Mouse (Mus musculus): ENCODE data around the gene Gpr3. TPM values are rescaled to one million over a fixed set of nuclear protein-coding genes. Genes with fewer than 3 reads are reported as not detected.

The Gpr3 gene
- polyA plus RNA-seq, 1 experiment from 2014 or later, result 2.5 TPM

- no peak overlapping the region for H3K4me3 ChIP-seq (ENCODE audit: low read depth, low read length)
- H3K36me3 ChIP-seq (ENCODE audit: control insufficient read depth, insufficient read depth, low read length), result peaks cover 10% of the 10 kb centered on the region
- WGBS, result 8% methylated on average over 5 of the region's 5 CpGs
- H3K27ac ChIP-seq (ENCODE audit: low read depth, low read length), result peak overlapping the region; percentile 81
- H3K27me3 ChIP-seq (ENCODE audit: control insufficient read depth, insufficient read depth, low read length), result no peaks in the 10 kb centered on the region
- no peaks in the 10 kb centered on the region for H3K9me3 ChIP-seq (ENCODE audit: control insufficient read depth, low read length)
- ATAC-seq (ENCODE audit: low read depth), result peak; percentile 28; the same call in 1 of the 2 replicates
- H3K4me1 ChIP-seq (ENCODE audit: control insufficient read depth, insufficient read depth, low read length), result peaks cover 42% of the 10 kb centered on the region
- peak overlapping the region; percentile 7; the same call in 1 of the 2 replicates for H3K9ac ChIP-seq (replicated peaks; ENCODE audit: low read depth, low read length)
- H3K4me2 ChIP-seq (ENCODE audit: low read depth, low read length), result no peak overlapping the region
Measured at GRCm38 (mm10) chr4:133197355-133197754, 15.0 kb downstream of the Gpr3 start.

- no peaks in the 10 kb centered on the region for H3K9me3 ChIP-seq (ENCODE audit: control insufficient read depth, low read length)
- H3K27me3 ChIP-seq (ENCODE audit: control insufficient read depth, insufficient read depth, low read length), result no peaks in the 10 kb centered on the region
- peak overlapping the region; percentile 42; the same call in 1 of the 2 replicates for H3K9ac ChIP-seq (replicated peaks; ENCODE audit: low read depth, low read length)
- no peak overlapping the region for H3K4me3 ChIP-seq (ENCODE audit: low read depth, low read length)
- ATAC-seq (ENCODE audit: low read depth), result peak; percentile 25; the same call in 1 of the 2 replicates
- H3K27ac ChIP-seq (ENCODE audit: low read depth, low read length), result peak overlapping the region; percentile 81
- 7% methylated on average over 7 of the region's 7 CpGs for WGBS
- peaks cover 42% of the 10 kb centered on the region for H3K4me1 ChIP-seq (ENCODE audit: control insufficient read depth, insufficient read depth, low read length)
- no peak overlapping the region for H3K4me2 ChIP-seq (ENCODE audit: low read depth, low read length)
- H3K36me3 ChIP-seq (ENCODE audit: control insufficient read depth, insufficient read depth, low read length), result peaks cover 11% of the 10 kb centered on the region
Measured at GRCm38 (mm10) chr4:133196852-133197251, 15.5 kb downstream of the Gpr3 start.

GRCm38 (mm10) chr4:133196136-133196535 lies 16.2 kb downstream of the Gpr3 start:
- Histone ChIP-seq H3K4me2 (ENCODE audit: low read depth, low read length) (no peak overlapping the region), H3K27ac (ENCODE audit: low read depth, low read length) (no peak overlapping the region), H3K4me1 (ENCODE audit: control insufficient read depth, insufficient read depth, low read length) (peaks cover 42% of the 10 kb centered on the region), H3K27me3 (ENCODE audit: control insufficient read depth, insufficient read depth, low read length) (no peaks in the 10 kb centered on the region), H3K9ac (replicated peaks; ENCODE audit: low read depth, low read length) (no peak overlapping the region), H3K4me3 (ENCODE audit: low read depth, low read length) (no peak overlapping the region), H3K36me3 (ENCODE audit: control insufficient read depth, insufficient read depth, low read length) (peaks cover 11% of the 10 kb centered on the region), H3K9me3 (ENCODE audit: control insufficient read depth, low read length) (no peaks in the 10 kb centered on the region)
- ATAC-seq (ENCODE audit: low read depth), result no peak
- 82% methylated on average over 2 of the region's 2 CpGs for WGBS

GRCm38 (mm10) chr4:133195014-133195413 lies 17.3 kb downstream of the Gpr3 start:
- H3K9me3 ChIP-seq (ENCODE audit: control insufficient read depth, low read length), result no peaks in the 10 kb centered on the region
- H3K4me1 ChIP-seq (ENCODE audit: control insufficient read depth, insufficient read depth, low read length), result peaks cover 32% of the 10 kb centered on the region
- H3K4me3 ChIP-seq (ENCODE audit: low read depth, low read length), result no peak overlapping the region
- no peak overlapping the region for H3K4me2 ChIP-seq (ENCODE audit: low read depth, low read length)
- WGBS, result 88% methylated on average over 4 of the region's 4 CpGs
- peaks cover 18% of the 10 kb centered on the region for H3K36me3 ChIP-seq (ENCODE audit: control insufficient read depth, insufficient read depth, low read length)
- no peak overlapping the region for H3K27ac ChIP-seq (ENCODE audit: low read depth, low read length)
- H3K27me3 ChIP-seq (ENCODE audit: control insufficient read depth, insufficient read depth, low read length), result no peaks in the 10 kb centered on the region
- ATAC-seq (ENCODE audit: low read depth), result no peak
- no peak overlapping the region for H3K9ac ChIP-seq (replicated peaks; ENCODE audit: low read depth, low read length)

DNA sequence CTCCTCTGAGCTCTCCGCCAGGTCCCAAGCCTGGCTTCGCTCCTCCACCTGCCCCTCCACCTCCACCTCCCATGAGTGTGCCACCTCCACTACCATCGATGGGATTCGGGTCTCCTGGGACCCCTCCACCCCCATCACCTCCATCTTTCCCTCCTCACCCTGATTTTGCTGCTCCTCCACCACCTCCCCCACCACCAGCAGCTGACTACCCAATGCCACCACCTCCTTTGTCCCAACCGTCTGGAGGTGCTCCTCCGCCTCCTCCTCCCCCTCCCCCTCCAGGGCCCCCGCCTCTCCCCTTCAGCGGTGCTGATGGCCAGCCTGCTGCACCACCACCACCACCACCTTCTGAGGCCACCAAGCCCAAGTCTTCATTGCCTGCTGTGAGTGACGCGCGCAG lies 17.9 kb downstream of the Gpr3 start:
- no peak overlapping the region for H3K9ac ChIP-seq (replicated peaks; ENCODE audit: low read depth, low read length)
- peaks cover 29% of the 10 kb centered on the region for H3K4me1 ChIP-seq (ENCODE audit: control insufficient read depth, insufficient read depth, low read length)
- H3K36me3 ChIP-seq (ENCODE audit: control insufficient read depth, insufficient read depth, low read length), result peaks cover 23% of the 10 kb centered on the region
- H3K4me2 ChIP-seq (ENCODE audit: low read depth, low read length), result no peak overlapping the region
- no peak for ATAC-seq (ENCODE audit: low read depth)
- 88% methylated on average over 10 of the region's 11 CpGs for WGBS
- H3K9me3 ChIP-seq (ENCODE audit: control insufficient read depth, low read length), result no peaks in the 10 kb centered on the region
- no peak overlapping the region for H3K4me3 ChIP-seq (ENCODE audit: low read depth, low read length)
- no peak overlapping the region for H3K27ac ChIP-seq (ENCODE audit: low read depth, low read length)
- no peaks in the 10 kb centered on the region for H3K27me3 ChIP-seq (ENCODE audit: control insufficient read depth, insufficient read depth, low read length)

GRCm38 (mm10) chr4:133189396-133189795 lies 22.9 kb downstream of the Gpr3 start:
- Histone ChIP-seq H3K27ac (ENCODE audit: low read depth, low read length) (no peak overlapping the region), H3K4me1 (ENCODE audit: control insufficient read depth, insufficient read depth, low read length) (no peaks in the 10 kb centered on the region), H3K36me3 (ENCODE audit: control insufficient read depth, insufficient read depth, low read length) (peaks cover 24% of the 10 kb centered on the region), H3K4me3 (ENCODE audit: low read depth, low read length) (no peak overlapping the region), H3K9ac (replicated peaks; ENCODE audit: low read depth, low read length) (no peak overlapping the region), H3K27me3 (ENCODE audit: control insufficient read depth, insufficient read depth, low read length) (no peaks in the 10 kb centered on the region), H3K4me2 (ENCODE audit: low read depth, low read length) (no peak overlapping the region), H3K9me3 (ENCODE audit: control insufficient read depth, low read length) (no peaks in the 10 kb centered on the region)
- WGBS, result 81% methylated on average over 10 of the region's 10 CpGs
- no peak for ATAC-seq (ENCODE audit: low read depth)

DNA sequence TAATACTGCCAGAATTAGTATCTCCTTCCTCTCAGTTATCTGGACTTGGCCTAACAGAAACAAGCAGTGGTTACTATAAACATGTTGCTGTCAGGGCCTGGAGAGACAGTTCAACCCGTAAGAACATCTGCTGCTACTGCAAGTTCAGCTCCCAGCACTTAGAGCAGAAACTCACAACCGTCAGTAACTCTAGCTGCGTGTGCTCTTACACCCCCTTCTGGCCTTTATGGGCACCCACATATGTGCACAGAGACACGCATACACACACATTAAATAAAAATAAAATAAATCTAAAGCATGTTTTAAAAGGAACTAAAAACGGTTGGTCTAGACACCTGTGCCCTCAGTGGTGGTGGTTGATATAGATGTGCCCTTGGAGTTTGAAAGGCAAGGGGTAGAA lies 25.5 kb downstream of the Gpr3 start:
- Histone ChIP-seq H3K9ac (replicated peaks; ENCODE audit: low read depth, low read length) (no peak overlapping the region), H3K4me1 (ENCODE audit: control insufficient read depth, insufficient read depth, low read length) (no peaks in the 10 kb centered on the region), H3K4me2 (ENCODE audit: low read depth, low read length) (no peak overlapping the region), H3K27ac (ENCODE audit: low read depth, low read length) (no peak overlapping the region), H3K36me3 (ENCODE audit: control insufficient read depth, insufficient read depth, low read length) (peaks cover 16% of the 10 kb centered on the region), H3K9me3 (ENCODE audit: control insufficient read depth, low read length) (no peaks in the 10 kb centered on the region), H3K4me3 (ENCODE audit: low read depth, low read length) (no peak overlapping the region), H3K27me3 (ENCODE audit: control insufficient read depth, insufficient read depth, low read length) (no peaks in the 10 kb centered on the region)
- no peak for ATAC-seq (ENCODE audit: low read depth)
- WGBS, result 92% methylated on average over 5 of the region's 5 CpGs

DNA sequence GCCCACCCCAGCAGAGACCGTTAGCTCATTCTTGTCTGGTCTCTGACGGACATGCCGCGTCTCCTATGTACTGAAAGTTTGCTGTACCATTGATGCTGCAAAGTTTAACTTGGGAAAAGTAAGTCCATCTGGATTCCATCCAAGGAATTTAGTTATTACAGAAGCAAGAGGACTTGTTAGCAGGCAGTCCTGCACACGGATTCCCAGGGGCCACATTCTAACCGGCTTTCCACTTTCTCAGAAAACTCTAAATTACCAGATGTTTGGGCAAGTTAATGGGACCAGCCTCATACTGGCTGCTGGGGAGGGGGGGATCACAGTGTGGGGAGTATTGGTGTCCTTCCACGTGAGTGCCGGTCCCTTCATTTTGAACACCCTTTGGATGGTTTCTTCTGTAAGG lies 26.4 kb downstream of the Gpr3 start:
- WGBS, result 83% methylated on average over 8 of the region's 8 CpGs

GRCm38 (mm10) chr4:133184898-133185665 lies 27.3 kb downstream of the Gpr3 start:
- H3K27ac ChIP-seq (ENCODE audit: low read depth, low read length), result 0 out of 2 replicates have a peak overlapping the region, but pooled peaks have one; percentile 2
- no peak overlapping the region for H3K9ac ChIP-seq (replicated peaks; ENCODE audit: low read depth, low read length)
- no peak for ATAC-seq (ENCODE audit: low read depth)
- H3K9me3 ChIP-seq (ENCODE audit: control insufficient read depth, low read length), result no peaks in the 10 kb centered on the region
- H3K4me3 ChIP-seq (ENCODE audit: low read depth, low read length), result no peak overlapping the region
- peaks cover 9% of the 10 kb centered on the region for H3K36me3 ChIP-seq (ENCODE audit: control insufficient read depth, insufficient read depth, low read length)
- H3K27me3 ChIP-seq (ENCODE audit: control insufficient read depth, insufficient read depth, low read length), result no peaks in the 10 kb centered on the region
- H3K4me2 ChIP-seq (ENCODE audit: low read depth, low read length), result no peak overlapping the region
- no peaks in the 10 kb centered on the region for H3K4me1 ChIP-seq (ENCODE audit: control insufficient read depth, insufficient read depth, low read length)
- 37% methylated on average over 15 of the region's 15 CpGs for WGBS

More for the DNA sequence above, 26.4 kb downstream of the Gpr3 start:
- Histone ChIP-seq H3K4me1 (ENCODE audit: control insufficient read depth, insufficient read depth, low read length) (no peaks in the 10 kb centered on the region), H3K36me3 (ENCODE audit: control insufficient read depth, insufficient read depth, low read length) (peaks cover 14% of the 10 kb centered on the region), H3K4me2 (ENCODE audit: low read depth, low read length) (no peak overlapping the region), H3K4me3 (ENCODE audit: low read depth, low read length) (no peak overlapping the region), H3K9ac (replicated peaks; ENCODE audit: low read depth, low read length) (no peak overlapping the region), H3K9me3 (ENCODE audit: control insufficient read depth, low read length) (no peaks in the 10 kb centered on the region), H3K27ac (ENCODE audit: low read depth, low read length) (no peak overlapping the region), H3K27me3 (ENCODE audit: control insufficient read depth, insufficient read depth, low read length) (no peaks in the 10 kb centered on the region)
- ATAC-seq (ENCODE audit: low read depth), result no peak
